Mouse (Mus musculus) heart, postnatal 0 days (tissue): ENCODE data around the gene Plb1.

Experiments
- CTCF ChIP-seq: IDR thresholded peaks from 2 replicates; pipeline ENCODE4 v1.5.1; 2016; ENCODE audit warnings: antibody characterized with exemption, control low read depth, low read depth
- EP300 ChIP-seq: IDR thresholded peaks from 2 replicates; pipeline ENCODE4 v1.6.1; 2016; ENCODE audit warnings: antibody characterized with exemption, low read depth

DNA sequence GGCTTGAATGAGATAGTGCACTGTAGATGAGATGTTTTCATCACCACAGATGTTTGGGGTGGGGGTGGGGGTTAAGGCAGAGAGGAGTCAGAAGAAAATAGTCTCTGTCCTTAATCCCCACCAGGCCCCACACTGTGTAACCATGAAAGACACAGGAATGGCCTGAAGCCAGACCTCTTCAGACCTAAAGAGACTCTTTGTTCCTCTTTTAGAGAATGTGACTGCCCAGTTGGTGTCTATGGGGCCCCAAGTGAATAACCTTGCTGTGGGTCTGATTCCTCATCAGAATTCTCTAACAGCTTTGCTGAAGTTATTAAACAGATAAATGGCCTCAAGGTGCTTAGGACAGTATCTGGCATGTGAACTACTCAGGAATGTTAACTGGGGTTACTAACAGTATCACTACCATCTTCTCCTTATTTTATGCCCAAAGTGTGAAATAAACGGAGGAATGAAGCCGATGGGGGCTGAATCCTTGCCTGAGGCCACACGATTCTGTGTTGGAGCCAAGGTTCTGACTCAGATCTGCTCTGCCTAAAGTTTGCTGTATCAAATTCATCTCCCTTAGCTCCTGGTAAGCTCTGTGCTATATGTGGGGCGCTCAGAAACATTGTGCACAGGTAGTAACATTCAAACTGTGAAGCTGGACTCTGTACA, 172.8 kb downstream of the Plb1 start:
- TF ChIP-seq EP300: no peak
- TF ChIP-seq CTCF: no peak
